Mouse (Mus musculus) heart, postnatal 4 days (tissue): ENCODE measurements around the gene Map7d1. TPM values are rescaled to one million over a fixed set of nuclear protein-coding genes. Genes with fewer than 3 reads are reported as not detected.

ENCODE experiments used
- DNase-seq: peaks from one replicate; pipeline ENCODE4 v3.0.0; 2021
- total RNA-seq, 2 experiments: library from RNA; stranded (reverse); gene quantifications; 2 replicates each; pipeline ENCODE4 v1.2.3; 2021

Map7d1 gene
- total RNA-seq, 2 experiments from 2014 or later: 182 to 197 TPM

GRCm38 (mm10) chr4:126201514-126202302 is 54.4 kb downstream of the Map7d1 start:
- DNase-seq: peak; percentile 60

- no peak for DNase-seq
Observed at GRCm38 (mm10) chr4:126200656-126201055, 55.5 kb downstream of the Map7d1 start.

- no peak for DNase-seq
Observed at GRCm38 (mm10) chr4:126200036-126200435, 56.1 kb downstream of the Map7d1 start.

- DNase-seq: no peak
Observed at GRCm38 (mm10) chr4:126199556-126199955, 56.6 kb downstream of the Map7d1 start.

GRCm38 (mm10) chr4:126197485-126197884 is 58.7 kb downstream of the Map7d1 start:
- peak; percentile 34 for DNase-seq

- no peak for DNase-seq
Observed at GRCm38 (mm10) chr4:126194916-126195315, 61.2 kb downstream of the Map7d1 start.

GRCm38 (mm10) chr4:126194216-126194615 is 61.9 kb downstream of the Map7d1 start:
- no peak for DNase-seq

GRCm38 (mm10) chr4:126190636-126191035 is 65.5 kb downstream of the Map7d1 start:
- no peak for DNase-seq

- no peak for DNase-seq
Observed at GRCm38 (mm10) chr4:126187096-126187495, 69.0 kb downstream of the Map7d1 start.

- no peak for DNase-seq
Observed at GRCm38 (mm10) chr4:126183034-126183433, 73.1 kb downstream of the Map7d1 start.

Other genes with a start within 250 kb of the Map7d1 start
- gene Csf3r, start 231.8 kb downstream of the Map7d1 start, total RNA-seq: 1 to 10 TPM in 1 of 2 experiments, under 1 TPM in 1; 0.52 to 1.4 TPM
- gene Mrps15, start 209.4 kb downstream of the Map7d1 start, total RNA-seq: 10 to 100 TPM; 62.9 to 65.3 TPM
- gene Oscp1, start 197.8 kb downstream of the Map7d1 start, total RNA-seq: 1 to 10 TPM; 4.9 to 5.9 TPM
- gene Lsm10, start 159.7 kb downstream of the Map7d1 start, total RNA-seq: 10 to 100 TPM; 17.3 to 18.4 TPM
- gene Stk40, start 152.4 kb downstream of the Map7d1 start, total RNA-seq: 10 to 100 TPM; 32.5 to 33.2 TPM
- 10 to 100 TPM; 27.3 to 29.3 TPM for gene Eva1b, start 108.6 kb downstream of the Map7d1 start, total RNA-seq
- 1 to 10 TPM; 1.6 to 1.8 TPM for gene Sh3d21, start 92.9 kb downstream of the Map7d1 start, total RNA-seq
- gene Thrap3, start 53.6 kb downstream of the Map7d1 start, total RNA-seq: 100 to 1,000 TPM; 226 TPM
- 10 to 100 TPM; 50.7 to 54.3 TPM for gene Trappc3, start 6.0 kb upstream of the Map7d1 start, total RNA-seq
- gene Col8a2, start 30.4 kb upstream of the Map7d1 start, total RNA-seq: 1 to 10 TPM; 2.3 to 3.1 TPM
- 10 to 100 TPM; 18.7 to 19.9 TPM for gene Adprhl2, start 65.4 kb upstream of the Map7d1 start, total RNA-seq
- gene Tekt2, start 69.3 kb upstream of the Map7d1 start, total RNA-seq: under 1 TPM; 0.41 to 0.61 TPM
- 10 to 100 TPM; 13.2 to 14.2 TPM for gene Ago3, start 173.2 kb upstream of the Map7d1 start, total RNA-seq
- gene Ago1, start 212.2 kb upstream of the Map7d1 start, total RNA-seq: 10 to 100 TPM; 16.1 to 18.2 TPM